Comparison of ENCODE assay signal across 8 mouse cellular contexts in the genomic region with DNA sequence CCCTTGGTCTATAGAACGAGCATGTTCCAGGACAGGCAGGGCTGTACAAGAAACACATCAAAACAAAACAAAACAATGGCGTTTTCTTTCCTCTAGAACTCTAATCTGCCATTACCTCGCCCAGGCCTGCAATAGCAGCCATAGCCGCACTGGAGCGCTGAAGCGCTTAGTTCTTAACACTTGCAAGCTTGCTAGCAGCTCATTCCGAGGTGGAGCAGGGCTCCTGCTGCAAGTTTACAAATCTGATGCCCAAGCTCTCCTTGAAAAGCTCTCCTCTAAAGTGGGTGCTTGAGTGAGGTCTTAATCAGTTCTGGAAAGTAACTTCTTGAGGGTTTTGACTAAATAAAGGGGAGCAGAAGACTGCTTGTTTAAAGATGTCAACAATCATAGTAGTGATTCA.
A peak's percentile ranks its signal among the peaks of the same experiment; 100 is the strongest.
DNase-seq lines count a peak whose midpoint lies in the region.

No protein-coding gene starts in this region.

- H3K4me3 ChIP-seq in heart, embryonic 10.5 days, result no peak overlapping the region

- H3K27ac ChIP-seq in heart, embryonic 10.5 days, result no peak overlapping the region

- H3K9me3 ChIP-seq in heart, embryonic 10.5 days, result no peaks in the 10 kb centered on the region

- peak; percentile 37 to 55 for DNase-seq in heart, postnatal 10 days
- DNase-seq in heart, embryonic 10.5 days (ENCODE audit: low spot score), result no peak
- peak; percentile 37 for DNase-seq in thymus, postnatal 0 days (ENCODE audit: low spot score)
- DNase-seq in thymus, postnatal 10 days (ENCODE audit: low spot score in 2 of 2), result no peak
- DNase-seq in kidney, postnatal 4 days, result peak; percentile 64 to 71
- DNase-seq in right cerebral cortex, postnatal 10 days (ENCODE audit: low spot score in 2 of 2), result peak; percentile 65 to 66
- DNase-seq in gastrocnemius, adult 18-20 months (ENCODE audit: low spot score), result no peak
- no peak for DNase-seq in adrenal gland, postnatal 4 days (ENCODE audit: low spot score in 2 of 2)

- intact Hi-C loops in heart, postnatal 10 days (cut with DNase I), result no loop called here

- H3K4me1 ChIP-seq in heart, embryonic 10.5 days, result no peaks in the 10 kb centered on the region

- H3K27me3 ChIP-seq in heart, embryonic 10.5 days (ENCODE audit: insufficient read depth, poor library complexity, severe bottlenecking), result no peaks in the 10 kb centered on the region

- WGBS in heart, embryonic 10.5 days, result 44% methylated on average over 7 of the region's 7 CpGs

- no peaks in the 10 kb centered on the region for H3K36me3 ChIP-seq in heart, embryonic 10.5 days

Comparison
In these comparisons a context has a peak if more than half of its experiments do, and no peak if none do; other contexts are left out.
1. DNase-seq: peak in heart, postnatal 10 days (2 of 2), thymus, postnatal 0 days (single experiment), kidney, postnatal 4 days (2 of 2) and right cerebral cortex, postnatal 10 days (2 of 2); none in heart, embryonic 10.5 days (single experiment), thymus, postnatal 10 days (0 of 2), gastrocnemius, adult 18-20 months (single experiment) and adrenal gland, postnatal 4 days (0 of 2).